Mouse (Mus musculus): ENCODE data around the gene 1700016C15Rik. TPM values are rescaled to one million over a fixed set of nuclear protein-coding genes. Genes with fewer than 3 reads are reported as not detected.

The 1700016C15Rik gene
- polyA plus RNA-seq, 1 experiment from 2014 or later: not detected

DNA sequence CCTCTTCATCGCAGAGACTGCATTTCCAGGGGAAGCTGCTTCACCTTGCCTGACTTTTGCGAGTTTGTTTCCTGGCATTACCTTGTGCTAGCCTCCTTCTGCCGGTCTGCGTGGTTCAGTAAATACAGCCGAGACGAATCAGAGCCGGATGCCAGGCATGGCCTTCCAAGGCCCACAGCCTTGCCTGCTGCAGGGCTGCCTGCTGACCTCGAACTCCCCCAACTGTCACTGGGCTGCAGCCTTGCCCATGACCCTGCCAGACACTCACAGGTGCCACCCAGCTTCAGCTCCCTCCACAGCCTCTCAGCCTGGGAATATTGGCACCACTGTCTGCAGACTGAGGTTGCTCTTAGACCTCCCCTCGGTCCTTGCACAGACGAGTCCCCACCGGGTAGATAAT, 37.1 kb upstream of the 1700016C15Rik start:
- ATAC-seq: no peak
- no peak for DNase-seq
- H3K27me3 ChIP-seq (ENCODE audit: insufficient read depth, low read length): no peaks in the 10 kb centered on the region
- no peaks in the 10 kb centered on the region for H3K4me1 ChIP-seq (ENCODE audit: insufficient read depth)
- WGBS (ENCODE audit: insufficient replicate concordance): 71% methylated on average over 11 of the region's 11 CpGs
- no peak overlapping the region for H3K27ac ChIP-seq (ENCODE audit: low read depth)
- no peak overlapping the region for H3K9ac ChIP-seq (replicated peaks)
- no peak for TF ChIP-seq EP300 (IDR thresholded peaks at IDR 0.05; ENCODE audit: low read depth)
- no peak for TF ChIP-seq CTCF (IDR thresholded peaks at IDR 0.05; ENCODE audit: low read depth)
- no peaks in the 10 kb centered on the region for H3K36me3 ChIP-seq (replicated peaks; ENCODE audit: insufficient read depth, low read length)
- no peak overlapping the region for H3K4me2 ChIP-seq (ENCODE audit: low read depth, low read length)
- H3K4me3 ChIP-seq (ENCODE audit: low read depth, low read length): no peak overlapping the region
- H3K9me3 ChIP-seq (ENCODE audit: low read length): no peaks in the 10 kb centered on the region

DNA sequence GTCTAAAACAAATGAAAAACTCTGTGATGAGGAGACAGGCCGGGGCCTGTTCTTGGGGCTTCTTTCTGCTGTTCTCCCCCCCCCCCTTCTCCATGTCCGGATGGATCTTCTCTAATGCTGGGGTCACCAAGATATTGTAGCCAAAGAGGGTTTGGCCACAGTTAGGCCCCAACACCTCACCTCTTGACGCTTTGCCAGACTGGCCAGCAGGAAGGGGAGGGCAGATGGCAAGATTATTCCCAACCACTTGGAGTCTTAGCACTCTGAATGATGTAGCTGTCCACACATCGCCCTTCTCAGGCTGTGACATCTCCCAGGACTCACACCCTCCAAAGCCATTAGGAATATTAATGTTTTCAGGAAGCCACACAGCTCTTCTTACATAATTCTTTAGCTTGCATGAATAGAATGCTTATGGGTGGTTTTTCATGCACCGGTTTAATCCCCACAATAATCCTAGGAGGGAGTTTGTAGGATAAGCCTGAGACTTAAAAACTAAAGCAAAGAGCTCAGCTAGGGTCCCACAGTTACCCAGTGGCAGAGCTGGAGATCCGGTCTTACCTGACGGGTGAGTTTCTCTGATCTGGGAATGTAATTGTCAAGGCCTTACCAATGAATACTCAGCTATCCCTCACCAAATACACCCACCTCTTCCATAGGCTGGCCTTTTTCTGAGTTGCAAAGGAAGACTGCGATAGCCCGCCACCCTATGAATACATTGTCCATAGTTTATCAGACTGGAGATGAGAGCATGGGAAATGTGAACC, 35.9 kb upstream of the 1700016C15Rik start:
- H3K4me1 ChIP-seq (ENCODE audit: insufficient read depth): no peaks in the 10 kb centered on the region
- DNase-seq (no peak), ATAC-seq (no peak)
- no peak overlapping the region for H3K9ac ChIP-seq (replicated peaks)
- no peaks in the 10 kb centered on the region for H3K27me3 ChIP-seq (ENCODE audit: insufficient read depth, low read length)
- no peak overlapping the region for H3K4me3 ChIP-seq (ENCODE audit: low read depth, low read length)
- H3K36me3 ChIP-seq (replicated peaks; ENCODE audit: insufficient read depth, low read length): no peaks in the 10 kb centered on the region
- WGBS (ENCODE audit: insufficient replicate concordance): 77% methylated on average over 9 of the region's 9 CpGs
- TF ChIP-seq CTCF (IDR thresholded peaks at IDR 0.05; ENCODE audit: low read depth) (no peak), EP300 (IDR thresholded peaks at IDR 0.05; ENCODE audit: low read depth) (no peak)
- H3K9me3 ChIP-seq (ENCODE audit: low read length): no peaks in the 10 kb centered on the region
- no peak overlapping the region for H3K4me2 ChIP-seq (ENCODE audit: low read depth, low read length)
- H3K27ac ChIP-seq (ENCODE audit: low read depth): no peak overlapping the region

DNA sequence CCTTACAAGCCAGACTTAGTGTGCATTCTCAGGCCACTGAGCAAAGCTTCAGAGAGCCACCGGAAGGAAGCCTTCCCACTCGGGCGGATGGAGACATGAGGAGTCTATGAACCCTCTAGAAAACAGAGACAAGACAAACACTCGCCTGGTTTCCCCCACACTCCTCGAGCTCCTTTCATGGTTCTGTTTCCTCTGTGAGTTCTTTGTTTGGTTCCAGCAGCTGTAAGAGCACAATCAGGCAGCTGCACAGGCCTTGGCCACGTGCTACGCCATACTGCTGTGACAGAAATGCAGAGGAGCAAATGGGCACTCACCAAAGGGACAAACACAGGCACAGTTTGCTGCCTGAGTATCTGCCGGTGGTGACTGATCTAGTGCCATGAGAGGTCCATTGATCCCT, 29.1 kb upstream of the 1700016C15Rik start:
- WGBS (ENCODE audit: insufficient replicate concordance): 64% methylated on average over 8 of the region's 8 CpGs
- H3K27ac ChIP-seq (ENCODE audit: low read depth): no peak overlapping the region
- no peak overlapping the region for H3K4me2 ChIP-seq (ENCODE audit: low read depth, low read length)
- DNase-seq (no peak), ATAC-seq (no peak)
- no peak overlapping the region for H3K4me3 ChIP-seq (ENCODE audit: low read depth, low read length)
- H3K27me3 ChIP-seq (ENCODE audit: insufficient read depth, low read length): no peaks in the 10 kb centered on the region
- no peaks in the 10 kb centered on the region for H3K9me3 ChIP-seq (ENCODE audit: low read length)
- H3K4me1 ChIP-seq (ENCODE audit: insufficient read depth): no peaks in the 10 kb centered on the region; the same call in 1 of the 2 replicates
- no peak overlapping the region for H3K9ac ChIP-seq (replicated peaks)
- no peaks in the 10 kb centered on the region for H3K36me3 ChIP-seq (replicated peaks; ENCODE audit: insufficient read depth, low read length)
- TF ChIP-seq EP300 (IDR thresholded peaks at IDR 0.05; ENCODE audit: low read depth): no peak
- TF ChIP-seq CTCF (IDR thresholded peaks at IDR 0.05; ENCODE audit: low read depth): no peak

DNA sequence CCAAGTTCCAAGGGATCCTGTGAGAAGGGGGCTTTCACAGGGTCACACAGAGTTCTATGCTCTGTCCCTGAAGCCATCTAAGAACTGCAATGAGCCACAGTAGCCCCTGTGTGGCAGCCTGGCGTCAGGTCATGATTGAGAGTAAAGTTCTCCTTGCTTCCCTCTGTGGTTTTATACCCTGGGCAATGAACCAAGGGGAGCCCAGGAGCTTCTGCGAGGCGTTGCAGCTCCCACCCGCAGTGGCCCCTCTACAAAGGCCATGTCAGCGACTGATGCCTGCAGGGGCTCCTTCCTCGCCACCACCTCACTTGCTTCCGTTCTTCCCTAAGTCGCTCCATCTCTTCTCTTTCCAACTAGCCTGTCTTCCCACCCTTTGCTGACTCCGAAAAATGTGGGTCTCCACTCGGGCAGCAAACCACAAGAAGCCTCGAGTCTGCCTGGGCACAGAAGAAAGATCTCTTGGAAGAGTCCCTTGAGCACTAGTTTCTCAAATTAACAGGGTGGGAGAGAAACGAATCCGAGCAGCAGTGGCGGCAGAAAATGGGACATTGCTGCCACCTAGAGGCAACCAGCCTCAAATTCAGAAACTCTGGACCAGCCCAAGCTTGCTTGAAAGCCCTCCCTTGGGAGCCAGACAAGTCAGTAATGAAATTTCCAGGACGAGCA, 27.0 kb upstream of the 1700016C15Rik start:
- Histone ChIP-seq H3K4me3 (ENCODE audit: low read depth, low read length) (peak overlapping the region; percentile 45), H3K27ac (ENCODE audit: low read depth) (no peak overlapping the region), H3K9ac (replicated peaks) (peak overlapping the region; percentile 39), H3K9me3 (ENCODE audit: low read length) (no peaks in the 10 kb centered on the region), H3K4me2 (ENCODE audit: low read depth, low read length) (peak overlapping the region; percentile 87), H3K27me3 (ENCODE audit: insufficient read depth, low read length) (no peaks in the 10 kb centered on the region), H3K36me3 (replicated peaks; ENCODE audit: insufficient read depth, low read length) (no peaks in the 10 kb centered on the region), H3K4me1 (ENCODE audit: insufficient read depth) (no peaks in the 10 kb centered on the region; the same call in 1 of the 2 replicates)
- ATAC-seq: peak; percentile 59; the same call in 1 of the 2 replicates
- DNase-seq: peak; percentile 76
- WGBS (ENCODE audit: insufficient replicate concordance): 3% methylated on average over 15 of the region's 15 CpGs
- TF ChIP-seq EP300 (IDR thresholded peaks at IDR 0.05; ENCODE audit: low read depth) (no peak), CTCF (IDR thresholded peaks at IDR 0.05; ENCODE audit: low read depth) (peak; percentile 75)

DNA sequence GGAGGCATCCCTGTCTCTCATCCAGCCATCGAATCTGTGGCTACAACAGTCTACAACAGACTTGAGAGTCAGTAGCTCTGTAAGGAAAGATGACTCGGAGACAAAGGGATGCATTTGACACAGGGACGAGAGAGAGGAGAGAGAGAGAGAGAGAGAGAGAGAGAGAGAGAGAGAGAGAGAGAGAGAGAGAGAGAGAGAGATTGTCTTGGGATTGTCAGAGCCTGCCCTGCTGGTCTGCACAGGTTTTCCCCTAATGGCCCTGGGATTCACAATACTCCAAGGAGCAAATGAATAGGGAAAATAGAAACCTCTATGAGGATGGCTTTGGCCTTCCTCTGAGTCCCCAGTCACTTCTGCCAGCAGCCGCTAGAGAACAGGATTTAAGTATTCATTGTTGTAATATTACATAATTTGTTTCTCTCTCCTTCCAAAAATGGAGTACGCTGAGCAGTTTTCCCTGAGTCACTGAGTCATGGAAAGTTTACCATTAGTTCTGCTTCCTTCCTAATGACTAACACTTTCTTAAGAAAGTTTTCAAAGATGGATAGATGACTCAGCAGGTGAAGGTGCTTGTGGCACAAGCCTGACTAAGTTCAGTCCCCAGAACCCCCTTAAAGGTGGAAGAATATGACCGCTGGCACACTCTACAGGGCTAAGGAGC, 26.3 kb upstream of the 1700016C15Rik start:
- no peaks in the 10 kb centered on the region; the same call in 1 of the 2 replicates for H3K4me1 ChIP-seq (ENCODE audit: insufficient read depth)
- no peak overlapping the region for H3K4me2 ChIP-seq (ENCODE audit: low read depth, low read length)
- DNase-seq (no peak), ATAC-seq (no peak)
- no peak overlapping the region for H3K27ac ChIP-seq (ENCODE audit: low read depth)
- no peak overlapping the region for H3K9ac ChIP-seq (replicated peaks)
- no peaks in the 10 kb centered on the region for H3K36me3 ChIP-seq (replicated peaks; ENCODE audit: insufficient read depth, low read length)
- H3K9me3 ChIP-seq (ENCODE audit: low read length): no peaks in the 10 kb centered on the region
- no peak overlapping the region for H3K4me3 ChIP-seq (ENCODE audit: low read depth, low read length)
- no peak for TF ChIP-seq CTCF (IDR thresholded peaks at IDR 0.05; ENCODE audit: low read depth)
- TF ChIP-seq EP300 (IDR thresholded peaks at IDR 0.05; ENCODE audit: low read depth): no peak
- WGBS (ENCODE audit: insufficient replicate concordance): 48% methylated on average over 6 of the region's 6 CpGs
- H3K27me3 ChIP-seq (ENCODE audit: insufficient read depth, low read length): no peaks in the 10 kb centered on the region

DNA sequence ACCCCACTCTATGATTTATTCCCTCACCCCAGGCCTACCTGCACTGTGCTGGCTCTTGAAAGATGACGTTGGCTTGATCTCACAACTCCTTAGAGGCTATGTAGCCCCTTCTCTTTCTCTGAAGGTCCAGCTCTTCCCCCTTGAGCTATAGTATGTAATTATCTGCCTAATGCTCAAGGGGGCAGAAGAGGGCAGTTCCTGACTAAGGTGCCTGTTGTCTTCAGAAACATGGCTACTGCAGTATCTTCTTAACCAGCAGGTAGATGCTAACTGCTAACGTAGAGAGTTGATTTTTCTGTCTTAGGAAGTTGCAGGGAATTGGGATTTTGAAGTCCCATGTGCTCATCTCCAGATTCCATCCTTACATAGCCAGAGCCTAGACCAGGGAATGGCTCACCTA, 24.4 kb upstream of the 1700016C15Rik start:
- peaks cover 3% of the 10 kb centered on the region; the same call in 1 of the 2 replicates for H3K9me3 ChIP-seq (ENCODE audit: low read length)
- no peak overlapping the region for H3K9ac ChIP-seq (replicated peaks)
- WGBS (ENCODE audit: insufficient replicate concordance): 36% methylated on average over 2 of the region's 2 CpGs
- no peak overlapping the region for H3K4me2 ChIP-seq (ENCODE audit: low read depth, low read length)
- H3K4me3 ChIP-seq (ENCODE audit: low read depth, low read length): no peak overlapping the region
- no peak overlapping the region for H3K27ac ChIP-seq (ENCODE audit: low read depth)
- ATAC-seq: no peak
- DNase-seq: no peak
- H3K27me3 ChIP-seq (ENCODE audit: insufficient read depth, low read length): no peaks in the 10 kb centered on the region
- TF ChIP-seq EP300 (IDR thresholded peaks at IDR 0.05; ENCODE audit: low read depth) (no peak), CTCF (IDR thresholded peaks at IDR 0.05; ENCODE audit: low read depth) (peak; percentile 64)
- no peaks in the 10 kb centered on the region for H3K36me3 ChIP-seq (replicated peaks; ENCODE audit: insufficient read depth, low read length)
- H3K4me1 ChIP-seq (ENCODE audit: insufficient read depth): no peaks in the 10 kb centered on the region; the same call in 1 of the 2 replicates
